Mouse (Mus musculus) frontal cortex, adult 2 months (tissue): Measurements from ENCODE around the gene Arhgdia. TPM values are rescaled to one million over a fixed set of nuclear protein-coding genes. Genes with fewer than 3 reads are reported as not detected.

Experiments used
- DNase-seq, 2 experiments: peaks; one replicate each; pipeline ENCODE4 v3.0.0; 2022; ENCODE audit warnings: low spot score in 1 of 2; ENCODE audit errors: extremely low spot score in 1 of 2
- polyA plus RNA-seq: library from polyadenylated mRNA; depleted of rRNA; stranded (reverse); fragments of >200 nt; gene quantifications from 2 replicates; pipeline ENCODE4 v1.2.3, GENCODE M21; 2012; rRNA removed

Gene Arhgdia
- 408 and 428 TPM in 2 replicates for polyA plus RNA-seq

DNA sequence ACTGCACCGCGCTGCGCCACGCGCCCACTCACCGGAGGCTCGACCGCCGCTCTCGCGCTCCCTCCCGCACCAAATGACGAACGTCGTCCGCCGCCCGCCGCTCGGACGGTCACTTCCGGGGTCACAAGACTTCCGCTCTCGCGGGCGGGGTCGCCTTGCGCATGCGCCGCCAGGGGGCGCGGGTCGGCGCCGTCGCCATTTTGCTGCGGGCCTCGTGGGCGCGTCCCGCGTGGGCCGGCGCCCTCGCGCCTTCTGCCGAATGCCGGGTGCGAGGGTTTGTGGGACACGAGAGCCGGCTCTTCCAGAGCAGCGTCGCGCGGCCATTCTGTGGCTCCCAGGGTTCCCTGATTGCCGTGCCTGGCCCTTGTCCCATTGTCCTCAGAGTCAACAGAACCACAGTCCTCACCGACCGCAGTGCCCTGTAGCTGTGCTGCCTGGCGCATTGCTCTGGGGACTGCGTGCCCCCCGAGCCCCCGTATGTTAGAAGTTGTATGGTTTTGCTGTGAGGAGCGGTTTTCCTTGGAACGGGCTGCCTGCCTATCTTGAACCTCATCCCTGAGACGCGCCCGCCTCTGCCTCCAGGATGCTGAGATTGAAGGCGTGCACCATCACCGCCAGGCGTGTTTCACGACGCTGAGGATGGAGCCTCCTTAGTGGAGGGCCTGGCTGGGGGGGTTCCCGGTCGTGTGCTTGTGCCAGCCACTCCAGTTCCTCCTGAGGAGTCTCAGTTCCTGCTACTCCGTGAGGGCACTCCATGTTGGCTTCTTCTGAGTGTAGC lies at the start of gene Arhgdia:
TSS of gene Arhgdia (minus strand) at position 135 of the 778 bp plus-strand sequence.
- DNase-seq: peak; percentile 78 to 92

DNA sequence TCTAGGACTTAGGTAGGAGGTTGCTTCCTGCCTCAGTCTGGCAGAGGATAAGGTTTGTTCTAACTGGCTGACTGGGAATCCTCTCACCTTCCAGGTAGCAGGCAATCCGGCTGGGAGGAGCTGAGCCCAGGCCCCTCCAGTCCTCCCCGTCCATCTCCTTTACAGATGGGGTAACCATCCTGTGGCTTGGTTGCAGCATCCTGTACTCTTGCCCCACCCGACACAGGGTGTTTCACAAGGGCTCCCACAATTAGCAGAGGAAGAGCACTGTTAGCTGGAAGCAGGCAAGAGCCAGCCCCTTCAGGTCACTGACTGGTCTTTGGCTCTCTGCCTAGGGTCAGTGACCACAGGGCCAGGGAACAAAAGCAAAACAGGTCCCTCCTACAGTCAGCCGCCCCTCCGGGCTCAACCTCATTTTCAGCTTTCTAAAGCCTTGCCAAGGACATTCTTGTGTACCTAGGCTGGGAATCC lies 49.0 kb upstream of the Arhgdia start:
- DNase-seq: no peak

DNA sequence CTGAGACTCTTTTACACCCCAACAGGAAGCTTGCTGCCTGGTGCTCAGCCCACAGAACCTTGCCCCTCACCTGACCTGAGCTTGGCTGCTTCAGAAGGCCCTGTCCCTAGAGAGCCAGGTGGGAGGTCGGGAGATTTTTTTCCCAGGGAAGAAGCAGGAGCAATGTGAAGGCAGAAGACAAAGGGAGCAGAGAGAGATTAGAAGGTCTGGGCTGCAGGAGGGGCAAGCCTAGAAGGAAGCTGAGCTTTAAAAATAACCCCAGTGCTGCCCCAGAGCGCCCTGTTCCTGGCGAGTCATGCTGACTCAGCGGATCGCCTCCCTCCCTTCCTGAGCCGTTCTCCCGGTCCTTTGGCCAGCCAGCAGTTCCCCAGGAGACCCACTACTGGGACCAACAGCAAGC lies 48.5 kb upstream of the Arhgdia start:
- no peak for DNase-seq

GRCm38 (mm10) chr11:120629341-120629730 lies 47.9 kb upstream of the Arhgdia start:
- no peak for DNase-seq

DNA sequence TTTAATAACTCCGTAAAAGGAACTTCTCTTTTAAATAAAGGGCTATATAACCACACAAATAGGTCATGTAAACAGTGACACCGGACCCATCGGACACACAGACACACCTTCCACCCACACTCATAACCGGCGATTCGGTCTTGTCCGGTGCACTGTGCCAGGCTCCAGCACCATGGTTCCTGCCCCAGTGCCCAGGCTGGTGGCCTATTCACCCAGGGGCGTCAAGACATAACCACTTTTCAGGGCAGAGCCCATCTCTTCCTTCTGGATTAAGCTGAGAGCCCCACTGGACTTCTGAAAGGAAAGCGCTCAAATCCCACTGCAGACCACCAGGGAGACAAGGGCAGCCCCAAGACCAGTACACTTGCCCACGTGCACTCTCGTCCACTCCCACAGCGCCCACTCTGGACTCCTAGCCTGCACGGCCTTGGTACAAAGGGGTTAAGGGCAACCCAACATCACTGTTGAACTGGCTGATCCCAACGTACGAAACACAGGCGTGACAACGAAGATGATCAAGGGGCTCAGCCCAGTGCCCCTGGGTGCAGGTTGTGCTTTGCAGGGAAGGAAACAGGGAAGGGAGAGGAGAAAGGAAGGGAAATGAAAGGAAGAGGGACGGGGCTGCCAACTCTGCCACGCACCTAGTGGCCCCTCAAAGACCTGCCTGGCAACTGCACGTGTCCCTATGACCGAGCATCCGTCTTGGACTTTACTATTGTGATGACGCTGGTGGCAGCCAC lies 47.3 kb upstream of the Arhgdia start:
- DNase-seq: no peak

DNA sequence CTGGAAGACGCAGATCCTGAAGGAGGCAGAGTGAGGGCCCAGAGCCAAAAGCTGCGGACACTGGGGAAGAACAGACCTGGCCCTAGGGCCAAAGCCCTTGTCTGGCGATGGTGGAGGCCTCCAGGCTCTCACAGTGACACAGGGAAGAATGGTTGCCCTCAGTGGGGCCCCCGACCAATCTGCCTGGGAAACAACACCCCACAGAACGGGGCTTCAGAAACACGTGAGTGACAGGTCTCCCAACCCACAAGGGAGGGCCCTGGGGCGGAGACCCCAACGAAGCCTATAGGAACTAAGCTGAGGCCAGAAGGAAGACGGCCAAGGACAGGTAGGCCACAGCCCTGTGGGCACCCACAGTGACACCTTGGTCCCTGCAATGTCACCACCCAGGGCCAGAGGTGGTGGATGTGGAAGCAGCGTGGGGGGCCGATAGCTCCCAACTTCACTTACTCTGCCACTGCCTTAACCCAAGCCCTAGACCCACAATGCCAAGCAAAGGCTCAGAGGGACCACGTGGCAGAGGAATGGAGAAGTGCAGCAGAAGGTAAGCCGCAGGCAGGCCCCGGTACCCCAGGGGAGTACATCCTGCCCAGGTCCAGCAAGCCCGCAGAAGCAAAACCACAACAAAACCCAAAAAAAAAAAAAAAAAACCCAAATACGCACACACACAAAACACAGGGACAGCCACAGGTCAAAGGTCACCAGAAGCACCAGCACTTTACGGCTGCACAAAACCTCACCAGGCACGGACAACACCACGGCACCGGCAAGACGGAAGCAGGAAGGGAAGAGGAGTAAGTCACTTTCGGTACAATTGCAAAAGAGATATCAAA lies 46.3 kb upstream of the Arhgdia start:
- DNase-seq: no peak

DNA sequence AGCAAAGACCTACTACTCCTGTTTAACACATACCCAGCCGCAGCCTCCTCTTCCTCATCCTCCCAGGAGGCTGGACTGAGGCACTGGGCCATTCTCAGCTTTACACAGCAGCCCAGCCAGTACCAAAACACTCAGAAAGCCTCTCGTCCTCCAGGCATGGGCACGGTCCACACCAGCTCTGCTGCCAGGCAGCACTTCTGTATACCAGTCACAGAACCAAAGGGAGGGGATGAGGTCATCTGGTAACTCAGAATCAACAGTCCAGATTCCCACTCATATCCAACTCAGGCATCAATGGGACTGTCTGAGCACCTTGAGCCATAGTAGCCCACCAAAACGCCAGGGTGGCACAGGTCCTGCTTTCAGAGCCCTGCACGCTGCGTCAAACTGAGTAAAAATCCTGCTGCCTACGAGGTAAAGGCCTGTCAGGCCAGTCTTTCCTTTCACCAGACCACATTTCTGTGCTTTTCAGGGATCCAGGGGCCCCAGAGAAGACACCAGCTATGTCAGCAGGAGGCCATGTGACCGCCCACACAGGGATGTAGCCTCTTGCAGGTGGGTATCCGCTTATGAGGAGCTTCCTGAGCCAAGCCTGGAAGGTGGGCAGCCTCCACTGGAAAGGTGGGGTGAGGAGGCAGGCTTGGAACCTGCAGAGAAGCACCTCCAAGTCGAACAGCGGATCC lies 45.5 kb upstream of the Arhgdia start:
- no peak for DNase-seq

- no peak for DNase-seq
Observed at GRCm38 (mm10) chr11:120625152-120625775, 43.8 kb upstream of the Arhgdia start, which contains the start of gene Sirt7. Gene Sirt7, minus strand, starts transcription at chr11:120625240.

DNA sequence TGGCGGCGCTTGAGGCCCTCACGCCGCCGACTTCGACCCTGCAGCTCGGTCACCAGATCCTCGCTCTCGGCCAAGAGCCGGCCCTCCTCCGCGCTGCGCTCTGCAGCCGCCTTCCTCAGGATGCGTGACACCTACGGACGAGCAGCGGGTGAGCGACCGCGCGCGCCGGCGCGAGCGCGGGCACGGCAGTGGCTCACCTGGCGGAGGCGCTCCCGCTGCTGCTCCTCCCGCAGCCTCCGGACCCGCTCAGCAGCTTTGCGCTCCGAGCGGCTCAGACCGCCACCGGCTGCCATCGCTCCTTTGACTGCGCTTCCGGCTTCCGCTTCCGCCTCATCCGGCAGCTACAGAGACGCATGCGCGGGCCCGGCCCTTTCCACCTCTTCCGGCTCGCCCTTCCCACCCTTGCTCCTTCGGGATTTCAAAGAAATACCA lies 43.3 kb upstream of the Arhgdia start:
- peak; percentile 65 to 90 for DNase-seq

- peak in 1 of 2 experiments; percentile 69 for DNase-seq
Observed at GRCm38 (mm10) chr11:120623961-120624679, 42.7 kb upstream of the Arhgdia start.

DNA sequence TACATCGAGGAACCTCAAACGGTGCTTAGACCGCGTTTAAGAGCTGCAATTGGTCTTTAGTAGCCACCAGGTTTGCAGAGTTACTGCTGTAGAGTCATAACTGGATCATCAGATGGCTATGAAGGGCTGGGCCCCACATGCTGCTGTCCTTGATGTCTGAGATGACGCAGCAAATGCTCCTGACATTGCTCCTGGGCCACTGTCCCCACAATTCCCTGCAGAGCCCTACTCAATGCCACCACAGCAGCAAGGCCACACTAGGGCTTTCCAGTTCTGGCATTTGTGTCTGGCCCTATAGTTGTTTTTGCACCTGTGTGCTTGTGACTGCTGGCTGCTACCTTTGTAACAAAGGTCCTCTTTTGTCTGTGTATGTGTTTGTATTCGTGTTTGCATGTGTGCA lies 41.4 kb upstream of the Arhgdia start:
- DNase-seq: no peak

GRCm38 (mm10) chr11:120620195-120620594 lies 38.8 kb upstream of the Arhgdia start:
- DNase-seq: no peak

DNA sequence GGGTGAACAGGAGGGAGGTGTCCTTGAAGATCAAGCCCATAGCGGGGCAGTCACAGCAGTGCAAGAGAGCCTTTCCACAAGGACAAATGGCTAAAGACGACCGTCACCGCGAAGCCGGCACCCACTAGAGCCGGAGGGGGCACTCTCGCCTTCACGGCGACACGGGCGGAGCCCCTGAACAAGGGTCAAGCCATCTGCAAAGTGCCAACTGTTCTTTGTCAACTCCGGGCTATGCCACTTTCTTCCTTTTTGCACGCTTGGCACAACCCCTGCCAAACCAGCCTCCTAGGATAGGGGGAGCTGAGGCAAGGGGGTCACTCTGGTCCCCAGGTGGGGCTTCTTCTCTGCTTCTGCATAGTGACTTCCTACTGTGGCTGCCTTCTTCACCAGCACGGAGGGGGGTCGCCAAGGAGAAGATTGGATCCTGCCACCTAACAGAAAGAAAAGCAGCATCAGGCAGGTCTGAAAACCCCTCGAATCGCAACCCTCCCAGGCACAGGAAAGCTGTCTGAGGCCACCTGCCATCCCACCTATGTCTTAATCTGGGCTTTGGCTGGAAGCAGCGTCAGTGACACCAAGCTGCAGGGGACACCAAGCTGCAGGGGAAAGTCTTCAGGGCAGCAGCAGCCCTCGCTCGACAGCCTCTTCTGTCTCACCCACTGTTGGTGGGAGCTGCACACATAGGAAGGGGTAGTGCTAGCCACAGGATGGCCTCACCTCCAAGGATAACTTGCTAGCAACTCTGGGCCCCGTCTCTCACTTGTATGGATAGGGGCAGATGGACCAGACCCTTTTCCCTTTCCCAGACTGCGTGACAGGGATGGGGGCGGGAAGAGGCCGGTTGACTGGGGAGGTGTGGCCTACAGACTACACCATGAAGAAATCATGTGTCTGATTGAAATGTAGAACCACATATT lies 37.5 kb upstream of the Arhgdia start:
- no peak for DNase-seq

- DNase-seq: peak; percentile 79 to 93
Observed at GRCm38 (mm10) chr11:120617519-120618112, 36.2 kb upstream of the Arhgdia start, which contains the start of gene Pcyt2. Gene Pcyt2, minus strand, starts transcription at chr11:120617936.

- no peak for DNase-seq
Observed at GRCm38 (mm10) chr11:120616617-120617294, 35.3 kb upstream of the Arhgdia start.

- no peak for DNase-seq
Observed at GRCm38 (mm10) chr11:120615606-120616203, 34.3 kb upstream of the Arhgdia start.

GRCm38 (mm10) chr11:120615167-120615566 lies 33.7 kb upstream of the Arhgdia start:
- DNase-seq: no peak
